Mouse (Mus musculus) G1E (cell line): Measurements from ENCODE around the gene Mat2a.
A peak's percentile ranks its signal among the peaks of the same experiment; 100 is the strongest.

Experiments used
- CTCF ChIP-seq: IDR thresholded peaks from 2 replicates; pipeline ENCODE4 v1.5.1; 2012; ENCODE audit warnings: low read depth, low read length, inconsistent platforms, mixed read lengths
- GATA1 ChIP-seq: IDR thresholded peaks from 2 replicates; pipeline ENCODE4 v1.6.1; 2012; ENCODE audit warnings: borderline replicate concordance, low read length, inconsistent platforms, mixed read lengths
- GATA2 ChIP-seq: IDR thresholded peaks from 2 replicates; pipeline ENCODE4 v1.6.1; 2012; ENCODE audit warnings: low read depth, low read length, inconsistent platforms, borderline replicate concordance
- POLR2AphosphoS5 ChIP-seq: IDR thresholded peaks from 2 replicates; pipeline ENCODE4 v1.6.1; 2012; ENCODE audit warnings: low read depth, low read length, inconsistent platforms; ENCODE audit not compliant: insufficient replicate concordance
- TAL1 ChIP-seq: conservative IDR thresholded peaks from 2 replicates; pipeline ENCODE4 v1.6.1; 2012; ENCODE audit warnings: low read depth, low read length, inconsistent platforms, mixed read lengths

GRCm38 (mm10) chr6:72389941-72390771 lies 49.2 kb downstream of the Mat2a start, which contains the start of gene Vamp8:
- TF ChIP-seq CTCF = no peak
- no peak for TF ChIP-seq GATA1
- TF ChIP-seq TAL1 = no peak
- no peak for TF ChIP-seq GATA2
- 0 out of 2 replicates have a peak, but pooled peaks have one; percentile 53 for TF ChIP-seq POLR2AphosphoS5
